Mouse (Mus musculus) erythroblast, adult 5-6 weeks (primary cell): ENCODE data around the gene Lrrc8d. TPM values are rescaled to one million over a fixed set of nuclear protein-coding genes. Genes with fewer than 3 reads are reported as not detected.

Experiments
- ATAC-seq: replicated peaks from 2 replicates; pipeline ENCODE4 v1.8.0; 2016; ENCODE audit warnings: moderate number of reproducible peaks, mild to moderate bottlenecking, moderate TSS enrichment, inconsistent platforms; ENCODE audit not compliant: poor library complexity, low FRiP score, severe bottlenecking
- total RNA-seq, 2 experiments: library from RNA; stranded (forward) in 1 of 2; stranded (reverse) in 1 of 2; fragments of 150-400 nt in 1 of 2; fragments of 200-764, 138-1000 nt in 1 of 2; gene quantifications; 2 replicates each; pipeline versions ENCODE4 v1.2.3 to v1.2.4; 2015 to 2017; ENCODE audit warnings: low replicate concordance in 2 of 2

The Lrrc8d gene
- total RNA-seq, 2 experiments from 2014 or later: 10.3 to 11.5 TPM

DNA sequence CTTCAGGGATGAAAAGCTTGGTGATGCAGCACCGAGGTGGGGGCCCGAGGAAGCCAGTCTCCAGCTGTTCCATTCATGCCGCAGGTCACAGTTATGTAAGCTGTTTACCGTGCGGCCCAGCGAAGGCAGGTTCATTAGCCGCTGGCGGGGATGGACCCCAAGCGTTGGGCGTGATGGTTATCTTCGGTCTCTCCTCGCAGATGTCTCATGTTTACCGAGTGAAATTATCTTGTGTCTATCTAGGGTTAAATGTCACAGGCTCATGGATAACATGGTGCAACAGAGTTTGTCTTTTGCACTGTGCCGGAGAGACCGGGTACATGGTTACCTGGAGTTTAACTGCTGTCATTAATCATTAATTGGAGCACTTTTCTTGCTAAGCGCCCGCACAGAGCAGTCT, 58.2 kb downstream of the Lrrc8d start:
- ATAC-seq: no peak

DNA sequence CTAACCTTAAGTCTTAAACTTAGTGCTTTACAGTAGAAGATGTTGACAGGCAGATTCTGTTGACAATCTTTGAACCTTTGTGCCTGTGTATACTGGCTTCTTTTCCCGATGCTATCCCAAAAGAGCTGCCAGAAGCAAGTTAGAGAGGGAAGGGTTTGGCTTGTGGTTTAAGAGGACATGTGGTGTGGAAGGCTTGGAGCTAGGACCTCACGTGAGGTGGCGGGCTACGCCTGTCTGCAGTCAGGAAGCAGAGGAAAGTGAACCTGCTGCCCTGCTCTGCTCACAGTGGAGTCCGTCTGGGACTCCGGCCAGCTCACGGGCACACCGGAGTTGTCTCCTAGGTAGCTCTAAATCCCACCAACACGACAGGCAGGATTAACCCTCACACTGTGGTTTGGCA, 59.1 kb downstream of the Lrrc8d start:
- ATAC-seq: no peak

DNA sequence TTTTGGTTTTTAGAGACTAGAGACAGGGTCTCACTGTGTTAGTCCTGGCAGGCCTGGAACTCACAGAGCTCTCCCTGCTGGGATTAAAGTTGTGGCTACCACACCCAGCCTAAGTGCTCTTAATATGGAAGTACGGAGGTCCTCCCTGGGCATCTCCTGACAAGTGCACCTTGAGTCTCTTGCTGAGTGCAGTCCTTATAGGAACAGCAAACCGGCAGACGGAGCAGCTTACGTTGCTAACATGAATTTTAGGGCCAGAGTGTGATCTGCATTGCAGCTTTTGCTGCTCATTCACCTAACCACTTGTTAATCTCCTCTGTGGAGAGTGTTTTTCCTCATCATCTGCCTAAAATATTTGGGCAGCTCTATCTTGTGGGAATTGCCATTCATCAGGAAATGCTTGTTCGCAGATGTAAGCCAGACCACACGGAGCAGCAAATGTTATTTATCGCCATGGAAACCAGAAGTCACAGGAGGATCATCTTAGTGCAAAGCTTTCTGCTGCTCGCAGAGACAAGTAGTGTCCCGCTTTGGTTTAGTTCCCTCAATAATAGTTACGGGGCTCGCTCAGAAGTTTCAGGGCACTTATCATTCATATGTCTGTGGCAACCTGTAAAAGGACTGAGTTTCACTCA, 62.2 kb downstream of the Lrrc8d start:
- ATAC-seq: no peak

DNA sequence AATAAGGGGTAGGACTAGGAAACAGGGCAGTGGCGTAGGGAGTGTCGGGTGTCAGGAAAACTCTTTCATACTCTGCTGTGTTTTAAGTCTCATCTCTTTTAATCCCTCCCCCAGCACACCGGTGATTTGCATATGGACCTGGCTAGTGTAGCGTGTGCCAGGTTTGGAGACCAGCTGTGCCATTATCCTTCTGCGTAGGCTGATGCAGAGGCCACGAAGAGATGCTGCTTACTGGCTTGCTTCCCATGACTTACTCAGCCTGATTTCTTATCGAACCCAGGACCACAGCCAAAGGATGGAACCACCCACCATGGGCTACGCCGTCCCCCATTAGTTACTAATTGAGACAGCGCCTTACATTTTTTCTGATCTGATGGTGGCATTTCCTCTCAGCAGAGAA, 64.6 kb downstream of the Lrrc8d start:
- ATAC-seq: no peak

- no peak for ATAC-seq
Observed at GRCm38 (mm10) chr5:105765386-105765785, 65.6 kb downstream of the Lrrc8d start.

- no peak for ATAC-seq
Observed at GRCm38 (mm10) chr5:105776368-105776767, 76.6 kb downstream of the Lrrc8d start.

- no peak for ATAC-seq
Observed at GRCm38 (mm10) chr5:105776978-105777593, 77.3 kb downstream of the Lrrc8d start.

DNA sequence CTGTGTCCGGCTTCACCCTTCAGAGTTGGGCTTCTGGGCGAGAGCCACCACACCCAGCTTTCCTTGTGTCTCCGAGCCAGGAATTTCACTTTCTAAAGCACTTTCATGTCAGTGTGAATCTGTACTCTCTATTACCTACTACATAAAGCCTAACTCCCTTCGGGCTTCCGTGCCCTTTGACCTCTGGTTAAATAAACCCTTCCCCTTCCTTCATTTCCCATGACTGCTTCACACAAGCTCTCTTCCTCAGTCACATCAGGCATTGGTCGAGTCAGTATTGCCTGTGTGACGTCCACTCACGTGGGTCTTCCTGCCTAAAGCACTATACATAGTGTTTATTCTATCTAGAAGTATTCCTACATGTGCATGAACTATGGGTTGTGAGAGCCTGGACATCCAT, 77.9 kb downstream of the Lrrc8d start:
- ATAC-seq: no peak

DNA sequence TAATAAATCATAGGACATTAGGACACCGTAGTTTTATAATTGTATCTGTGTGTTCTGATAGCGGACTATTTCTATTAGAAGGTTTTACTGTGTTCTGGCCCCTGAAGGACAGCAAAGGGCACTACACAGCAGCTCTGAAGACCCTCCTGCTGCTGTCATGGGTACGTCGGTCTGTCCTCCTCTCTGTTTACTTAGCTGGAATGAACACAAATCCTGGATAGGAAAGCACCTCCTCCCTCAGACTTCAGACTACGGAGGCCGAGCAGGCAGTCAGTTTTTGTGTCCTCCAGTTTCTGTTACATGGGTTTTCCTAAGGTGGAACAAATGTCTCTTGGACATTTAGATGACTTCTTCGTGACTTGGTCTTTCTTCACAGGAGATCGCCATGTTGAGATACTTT, 78.4 kb downstream of the Lrrc8d start:
- ATAC-seq: no peak

DNA sequence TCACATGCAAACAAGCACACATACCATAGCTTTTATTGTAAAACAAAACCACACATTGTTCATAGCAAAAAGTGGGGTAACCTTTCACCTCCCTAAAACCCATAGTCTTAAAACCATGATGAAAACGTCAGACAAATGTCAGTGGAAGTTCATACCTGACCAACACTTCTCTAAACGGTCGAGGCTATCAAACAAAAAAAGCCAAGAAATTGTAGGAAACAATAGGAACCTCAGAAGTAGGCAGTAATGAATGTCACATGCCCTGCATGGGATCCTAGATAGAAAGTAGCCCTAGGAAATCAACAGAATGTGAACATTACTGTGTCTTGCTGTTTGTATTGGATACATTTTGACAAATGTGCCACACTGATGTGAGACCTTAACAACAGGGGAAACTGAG, 79.0 kb downstream of the Lrrc8d start:
- no peak for ATAC-seq

- ATAC-seq: no peak
Observed at GRCm38 (mm10) chr5:105779331-105779730, 79.6 kb downstream of the Lrrc8d start.

- ATAC-seq: no peak
Observed at GRCm38 (mm10) chr5:105783848-105784247, 84.1 kb downstream of the Lrrc8d start.

GRCm38 (mm10) chr5:105784724-105785123, 85.0 kb downstream of the Lrrc8d start:
- no peak for ATAC-seq

DNA sequence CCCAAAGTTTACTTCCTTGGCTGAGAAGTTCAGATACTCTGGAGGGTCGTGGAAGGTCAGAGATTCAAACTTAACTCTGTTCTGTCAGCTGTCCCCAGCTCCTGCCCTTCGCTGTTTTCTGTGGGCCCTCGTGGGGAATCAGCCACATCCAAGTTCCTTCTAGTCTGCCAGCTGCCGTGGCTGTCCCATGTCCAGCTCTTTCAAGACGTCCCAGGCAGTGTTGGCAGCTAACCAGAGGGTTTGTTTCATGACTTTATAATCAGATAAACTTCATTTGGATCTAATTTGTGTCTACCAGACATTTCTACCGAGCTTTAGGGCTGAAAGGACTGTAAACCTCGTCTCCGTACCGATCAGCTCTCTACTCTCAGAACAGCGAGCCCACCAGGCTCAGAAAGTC, 87.8 kb downstream of the Lrrc8d start:
- no peak for ATAC-seq

DNA sequence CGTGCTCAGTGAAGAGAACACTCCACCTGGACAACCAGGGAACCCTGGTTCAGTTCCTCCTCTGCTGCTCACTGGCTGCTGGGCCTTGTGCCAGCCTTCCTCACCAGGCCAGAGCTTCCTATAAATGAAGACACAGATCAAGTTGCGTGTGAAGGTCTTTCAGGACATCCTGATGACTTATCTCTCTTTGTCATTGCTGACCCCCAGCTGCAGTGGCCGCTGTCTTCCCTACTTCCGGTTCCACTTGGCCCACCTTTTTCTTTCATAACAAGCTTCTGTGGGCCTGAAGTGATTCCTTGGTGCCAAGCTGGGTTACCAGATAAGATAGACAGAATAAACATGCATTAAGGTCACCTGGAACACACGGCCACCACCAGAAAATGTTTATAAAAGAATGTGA, 90.0 kb downstream of the Lrrc8d start:
- no peak for ATAC-seq

- ATAC-seq: no peak
Observed at GRCm38 (mm10) chr5:105792331-105792801, 92.6 kb downstream of the Lrrc8d start.

DNA sequence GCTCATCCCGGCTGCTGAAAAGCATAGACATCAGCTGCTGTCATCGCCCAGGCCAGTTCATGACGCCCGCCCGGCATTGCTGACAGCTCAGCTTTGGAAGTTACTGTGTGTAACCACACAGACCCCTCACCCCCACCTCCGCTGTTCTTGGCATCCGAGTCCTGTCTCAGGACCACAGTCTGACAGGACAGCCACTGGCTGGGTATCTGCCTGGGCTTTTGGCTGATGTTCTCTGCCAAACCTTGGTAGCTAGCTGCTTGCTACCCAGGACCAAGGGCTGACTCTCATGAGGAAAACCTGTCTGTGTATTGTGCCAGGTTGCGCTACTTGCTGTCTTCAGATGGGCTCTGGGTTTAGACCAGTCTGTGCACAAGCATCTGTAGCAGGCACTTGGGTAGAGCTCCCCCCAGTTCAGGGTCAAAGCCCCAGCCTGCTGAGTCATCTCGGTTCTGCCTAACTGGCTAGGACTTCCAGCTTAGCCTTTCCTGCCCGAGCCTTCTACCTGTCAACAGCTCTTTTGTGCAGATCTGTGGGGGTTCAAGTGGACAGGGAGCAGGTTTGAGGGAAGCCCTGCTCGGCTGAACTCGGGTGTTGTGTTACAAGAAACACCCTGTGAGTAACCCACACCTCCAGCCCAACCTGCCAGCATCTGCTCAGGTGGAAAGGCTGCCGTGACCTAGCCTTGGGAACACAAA, 93.2 kb downstream of the Lrrc8d start:
- ATAC-seq: no peak

GRCm38 (mm10) chr5:105793548-105793940, 93.8 kb downstream of the Lrrc8d start:
- ATAC-seq: no peak

DNA sequence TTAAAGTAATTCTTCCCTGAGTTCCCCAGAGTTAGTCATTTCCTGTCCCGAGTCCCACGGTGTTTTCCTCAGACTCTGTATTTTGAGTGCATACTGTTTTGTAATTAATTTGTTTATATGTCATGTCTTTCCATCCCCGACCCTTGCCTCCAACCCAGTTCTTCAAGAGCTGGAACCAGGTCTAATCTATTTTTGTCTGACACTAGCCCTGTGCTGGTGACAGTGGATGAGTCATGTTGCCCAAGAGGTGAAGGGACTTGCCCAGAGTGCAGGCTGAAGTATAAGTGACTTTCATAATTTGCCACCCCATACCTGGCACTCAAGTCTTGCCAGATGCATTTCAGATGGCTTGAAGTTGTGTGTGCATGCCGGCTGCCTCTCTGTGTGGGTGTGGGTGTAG, 98.7 kb downstream of the Lrrc8d start:
- ATAC-seq: no peak

GRCm38 (mm10) chr5:105799850-105800635, 100.3 kb downstream of the Lrrc8d start:
- ATAC-seq: no peak
